Mouse (Mus musculus): Measurements from ENCODE around the gene Srgap2.
A peak's percentile ranks its signal among the peaks of the same experiment; 100 is the strongest.

The Srgap2 gene

GRCm38 (mm10) chr1:131246433-131247395 lies 280.4 kb downstream of the Srgap2 start:
- peak in 1 of 2 experiments; percentile 35 for DNase-seq (ENCODE audit: low spot score in 2 of 2)

GRCm38 (mm10) chr1:131245926-131246325 lies 281.2 kb downstream of the Srgap2 start:
- peak in 1 of 2 experiments; percentile 43 for DNase-seq (ENCODE audit: low spot score in 2 of 2)

GRCm38 (mm10) chr1:131245089-131245856 lies 281.9 kb downstream of the Srgap2 start, which contains the start of gene Rassf5:
Rassf5 (minus strand) TSS chr1:131245258.
- peak; percentile 7 to 31 for DNase-seq (ENCODE audit: low spot score in 2 of 2)

- no peak for DNase-seq (ENCODE audit: low spot score in 2 of 2)
These were observed 282.5 kb downstream of the Srgap2 start for GRCm38 (mm10) chr1:131244536-131245088.

GRCm38 (mm10) chr1:131242956-131243355 lies 284.2 kb downstream of the Srgap2 start:
- no peak for DNase-seq (ENCODE audit: low spot score in 2 of 2)

GRCm38 (mm10) chr1:131239576-131240193 lies 287.5 kb downstream of the Srgap2 start:
- no peak for DNase-seq (ENCODE audit: low spot score in 2 of 2)

- DNase-seq (ENCODE audit: low spot score in 2 of 2), result no peak
These were observed 288.2 kb downstream of the Srgap2 start for GRCm38 (mm10) chr1:131238931-131239381.

GRCm38 (mm10) chr1:131236077-131236476 lies 291.1 kb downstream of the Srgap2 start:
- no peak for DNase-seq (ENCODE audit: low spot score in 2 of 2)
